Mouse (Mus musculus): ENCODE results near the gene Smchd1. TPM values are rescaled to one million over a fixed set of nuclear protein-coding genes. Genes with fewer than 3 reads are reported as not detected.
"Not testable (repeated sequence)": the region's sequence is repeated elsewhere in the genome, so short reads cannot be mapped to it uniquely, and the experiment has no call there.

Smchd1 gene
- polyA plus RNA-seq, 1 experiment = 9.3 TPM

DNA sequence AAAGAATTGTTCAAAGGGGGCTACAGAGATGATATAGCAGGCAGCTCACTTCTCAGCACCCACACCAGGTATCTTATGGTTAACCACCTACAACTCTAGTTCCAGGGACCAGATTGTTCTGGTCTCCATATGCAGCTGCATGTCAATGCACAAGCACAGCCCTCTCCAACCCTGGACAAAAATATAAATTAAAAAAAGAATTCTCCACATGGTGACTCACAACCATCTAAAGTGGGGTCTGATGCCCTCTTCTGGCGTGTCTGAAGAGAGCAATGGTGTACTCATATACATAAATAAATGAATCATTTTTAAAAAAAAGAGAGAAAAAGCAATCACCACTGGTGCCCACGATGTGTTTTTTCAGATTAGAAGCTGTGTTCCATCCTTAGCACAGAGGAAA is 30.4 kb downstream of the Smchd1 start:
- DNase-seq (ENCODE audit: low read depth) = no peak

DNA sequence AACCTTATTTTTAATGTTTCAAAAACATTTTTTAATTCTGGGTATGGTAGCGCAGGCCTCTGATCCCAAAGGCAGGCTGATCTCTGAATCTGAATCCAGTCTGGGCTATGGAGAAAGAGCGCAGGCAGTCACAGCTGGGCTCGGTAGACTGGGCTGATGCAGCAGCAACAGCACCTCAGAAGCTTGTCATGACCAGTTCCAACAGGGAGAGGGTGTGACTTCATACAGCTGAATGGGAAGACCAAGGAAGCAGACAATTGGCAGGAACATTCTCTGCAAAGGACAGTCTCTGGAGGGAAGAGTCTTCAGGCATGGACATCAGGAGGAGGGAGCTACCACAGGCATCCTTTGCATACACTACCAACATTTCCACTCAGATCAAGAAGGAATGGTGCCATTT is 31.0 kb downstream of the Smchd1 start:
- DNase-seq (ENCODE audit: low read depth) = no peak

DNA sequence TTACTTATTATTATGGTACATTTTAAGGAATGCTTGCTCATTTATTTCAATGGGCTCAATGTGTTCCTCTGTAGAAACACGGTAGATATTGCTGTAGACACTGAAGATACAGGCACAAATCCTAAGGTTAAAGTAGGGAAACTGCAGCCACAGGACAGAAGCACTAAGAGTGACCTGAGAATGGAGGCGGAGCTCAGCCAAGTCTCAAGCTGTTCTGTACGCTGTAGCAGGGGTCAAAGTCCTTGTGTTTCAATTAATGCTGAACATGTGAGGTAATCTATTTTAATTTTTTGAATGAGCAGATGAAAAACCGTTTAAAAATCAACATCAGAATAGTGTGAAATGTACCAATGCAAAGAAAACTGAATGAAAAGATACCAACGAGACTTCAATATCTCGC is 31.9 kb downstream of the Smchd1 start:
- DNase-seq (ENCODE audit: low read depth) = no peak

DNA sequence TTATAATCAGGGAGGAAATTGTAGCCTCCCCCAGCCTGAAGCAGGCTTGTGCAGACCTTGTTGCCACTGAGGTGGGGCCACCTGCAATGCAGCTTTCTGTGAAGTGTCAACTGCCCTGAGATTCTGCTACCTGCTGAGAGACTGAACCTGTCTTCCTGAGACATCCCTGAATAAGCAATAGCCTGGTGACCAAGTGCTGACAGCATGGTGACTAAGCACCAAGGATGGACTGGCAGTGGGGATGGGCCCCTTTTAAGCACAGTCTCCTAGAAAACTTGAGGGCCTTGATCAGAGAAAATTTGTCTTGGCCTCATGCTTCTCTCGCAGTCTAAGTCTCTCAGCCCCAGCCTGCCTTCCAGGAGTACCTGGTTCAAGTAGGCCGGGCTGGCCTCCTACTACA is 52.6 kb downstream of the Smchd1 start:
- DNase-seq (ENCODE audit: low read depth) = not testable (repeated sequence)

DNA sequence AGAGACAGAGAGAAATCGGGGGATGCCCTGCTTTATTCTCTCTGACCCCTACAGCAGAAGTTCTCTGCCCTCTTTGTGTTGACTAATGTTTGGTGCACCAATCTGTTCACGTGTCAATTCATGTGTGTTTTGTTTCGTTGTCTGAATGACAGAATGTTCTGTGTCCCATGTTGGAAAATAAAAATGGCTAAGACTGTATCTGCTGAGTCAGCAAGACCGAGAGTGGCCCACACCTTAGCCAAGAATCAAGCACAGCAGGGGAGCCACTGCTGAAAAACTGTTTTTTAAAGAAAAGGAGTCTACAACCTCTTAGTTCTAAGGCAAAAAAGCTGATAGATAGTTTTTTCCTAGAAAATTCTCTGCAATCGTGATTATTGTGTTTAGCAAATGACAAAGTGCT is 55.7 kb downstream of the Smchd1 start:
- DNase-seq (ENCODE audit: low read depth) = not testable (repeated sequence)

DNA sequence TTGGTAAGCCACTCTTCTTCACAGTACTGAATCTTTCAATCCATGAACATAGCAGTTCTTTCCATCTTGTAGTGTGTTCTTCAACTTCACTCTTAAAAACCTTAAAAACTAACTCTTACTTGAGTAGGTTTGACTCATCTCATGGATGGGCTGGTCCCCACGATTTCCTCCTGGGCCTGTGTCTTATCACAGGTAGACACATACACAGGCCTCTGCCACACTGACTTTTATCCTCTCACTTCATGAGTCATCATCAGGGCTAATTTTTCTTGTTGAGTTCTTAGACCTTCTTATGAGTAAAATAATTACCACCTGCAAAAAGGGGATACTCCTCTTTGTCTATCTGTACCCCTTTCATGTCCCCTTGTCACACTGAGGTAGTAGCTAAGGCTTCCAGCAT is 58.1 kb downstream of the Smchd1 start:
- DNase-seq (ENCODE audit: low read depth) = no peak

DNA sequence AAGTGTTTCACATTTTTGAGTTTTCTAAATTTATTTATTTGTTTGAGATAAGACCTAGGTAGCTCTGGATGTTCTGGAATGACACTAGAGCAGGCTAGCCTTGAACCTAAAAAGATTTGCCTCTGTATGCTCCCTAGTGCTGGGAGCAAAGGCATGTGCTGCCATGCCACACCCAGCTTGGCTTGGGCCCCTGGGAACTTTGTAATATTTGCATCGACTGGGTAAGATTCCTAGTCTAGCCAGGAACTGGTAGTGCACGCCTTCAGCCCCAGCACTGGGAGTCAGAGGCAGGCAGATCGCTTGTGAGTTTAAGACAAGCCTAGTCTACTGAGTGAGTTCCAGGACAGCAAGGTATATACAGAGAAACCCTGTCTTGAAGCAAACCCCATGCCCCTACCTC is 87.7 kb downstream of the Smchd1 start:
- DNase-seq (ENCODE audit: low read depth) = no peak

DNA sequence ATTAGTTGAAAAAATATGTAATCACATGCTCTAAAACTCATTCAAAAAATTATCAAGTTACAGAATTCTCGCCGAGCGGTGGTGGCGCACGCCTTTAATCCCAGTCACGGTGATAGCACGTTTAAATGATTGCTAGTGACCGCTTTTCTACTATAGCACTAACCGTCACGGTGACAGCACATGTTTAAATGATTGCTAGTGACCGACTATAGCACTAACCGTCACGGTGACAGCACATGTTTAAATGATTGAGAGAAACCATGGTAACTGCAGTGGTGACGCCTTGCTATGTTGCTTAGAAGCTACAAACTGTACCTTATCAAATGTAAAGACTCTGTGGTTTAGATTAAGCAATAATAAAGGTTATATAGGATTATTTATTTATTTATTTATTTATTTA is 94.8 kb downstream of the Smchd1 start:
- DNase-seq (ENCODE audit: low read depth) = no peak

DNA sequence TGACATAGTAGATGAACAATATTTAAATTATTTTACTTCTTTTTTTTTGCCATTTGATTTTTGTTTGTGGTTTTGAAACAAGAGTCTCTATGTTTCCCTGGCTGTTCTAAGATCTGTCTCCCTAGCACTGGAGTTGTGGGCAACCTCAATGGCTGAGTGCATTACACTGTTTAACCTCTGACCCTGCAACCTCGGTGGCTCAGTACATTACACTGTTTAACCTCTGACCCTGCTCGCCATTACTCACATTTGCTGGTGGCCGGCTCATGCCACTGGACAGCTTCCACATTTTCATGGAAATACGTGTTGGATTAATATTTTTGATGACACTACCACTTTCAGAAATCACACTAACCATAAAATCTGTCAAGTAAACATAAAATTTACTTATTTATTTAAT is 97.2 kb downstream of the Smchd1 start:
- no peak for DNase-seq (ENCODE audit: low read depth)

DNA sequence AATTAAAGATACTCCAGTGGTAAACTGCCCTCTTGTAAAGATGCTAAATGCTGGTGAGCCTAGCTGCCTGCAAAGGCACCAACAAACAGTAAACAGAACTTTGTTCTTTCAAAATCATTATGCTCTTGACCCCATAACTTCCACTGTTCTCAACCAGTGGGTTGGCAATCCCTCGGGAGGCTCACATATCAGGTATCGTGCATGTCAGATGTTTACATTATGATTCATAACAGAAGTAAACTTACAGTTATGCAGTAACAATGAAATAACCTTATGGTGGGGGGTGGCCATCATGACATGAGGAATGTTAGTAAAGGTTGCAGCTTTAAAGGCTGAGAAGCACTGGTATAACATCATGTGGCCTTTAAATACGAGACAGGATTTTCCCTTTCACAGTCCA is 119.6 kb downstream of the Smchd1 start:
- no peak for DNase-seq (ENCODE audit: low read depth)

DNA sequence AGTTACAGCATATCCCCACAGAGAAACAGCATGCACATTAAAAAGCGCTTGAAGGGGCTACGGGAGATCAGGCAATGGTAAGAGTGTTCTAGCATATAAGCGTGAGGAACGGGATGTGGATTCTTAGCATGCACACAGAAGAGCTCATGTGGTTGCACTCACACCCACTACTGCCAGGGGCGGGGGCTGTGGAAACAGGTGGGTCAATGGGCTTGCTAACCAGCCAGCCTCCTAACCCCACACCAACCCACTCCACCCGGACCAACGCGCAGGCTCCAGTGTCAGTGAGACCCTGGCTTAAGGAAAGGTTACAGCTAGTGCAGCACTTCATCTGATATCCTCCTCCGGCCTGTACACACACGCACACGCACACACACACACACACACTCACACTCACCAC is 120.9 kb downstream of the Smchd1 start:
- no peak for DNase-seq (ENCODE audit: low read depth)

DNA sequence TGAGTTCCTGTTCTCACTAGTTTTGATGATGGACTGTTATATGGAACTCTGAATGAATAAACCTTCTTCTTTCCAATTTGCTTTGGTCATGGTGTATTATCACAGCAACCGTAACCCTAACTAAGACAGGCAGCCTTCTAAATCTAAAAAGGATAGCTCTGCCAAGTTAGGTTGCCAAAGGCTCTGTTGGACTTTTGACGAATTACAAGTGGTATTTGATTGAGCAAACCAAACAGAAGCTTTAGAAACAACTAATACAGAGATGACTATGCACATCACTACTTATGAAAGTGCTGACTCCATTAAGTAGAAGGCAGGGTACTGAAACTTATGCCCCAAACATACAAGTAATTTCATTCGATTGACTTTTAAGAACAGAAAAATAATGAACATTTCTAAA is 127.0 kb downstream of the Smchd1 start:
- peak; percentile 27 for DNase-seq (ENCODE audit: low read depth)

DNA sequence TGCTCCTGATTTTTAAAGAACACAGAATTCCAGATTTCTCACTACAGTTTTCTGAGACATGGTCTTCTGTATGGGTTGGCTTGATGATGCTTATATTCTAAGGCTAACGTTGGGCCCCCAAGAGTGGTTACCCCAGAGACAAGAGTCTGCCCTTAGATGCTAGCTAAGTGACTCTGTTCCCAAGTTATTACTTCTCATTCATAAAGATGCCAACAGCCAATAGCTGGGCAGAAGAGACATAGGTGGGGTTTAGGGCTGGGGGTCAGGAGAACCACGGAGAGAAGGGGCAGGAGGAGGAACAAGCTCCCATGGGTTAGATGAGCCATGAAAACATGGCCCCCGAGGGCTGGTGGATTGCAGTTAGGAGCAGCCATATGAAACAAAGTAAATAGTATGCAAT is 133.1 kb downstream of the Smchd1 start:
- no peak for DNase-seq (ENCODE audit: low read depth)

DNA sequence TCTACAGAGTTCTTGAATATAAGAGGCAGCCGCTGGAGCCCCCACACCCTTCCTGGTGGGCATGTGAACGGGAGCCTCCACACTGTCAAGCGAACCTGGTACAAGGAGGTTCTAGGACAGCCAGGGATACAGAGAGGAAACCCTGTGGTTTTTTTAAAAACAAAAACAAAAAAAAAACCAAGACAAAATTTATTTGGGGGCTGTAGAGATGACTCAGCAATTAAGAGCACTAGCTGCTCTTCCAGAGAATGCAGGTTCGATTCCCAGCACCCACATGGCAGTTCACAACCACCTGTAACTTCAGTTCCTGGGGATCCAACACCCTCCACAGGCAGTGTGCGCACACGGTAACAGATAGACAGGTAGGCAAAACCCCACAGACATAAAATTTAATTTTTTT is 136.5 kb downstream of the Smchd1 start:
- DNase-seq (ENCODE audit: low read depth) = no peak

DNA sequence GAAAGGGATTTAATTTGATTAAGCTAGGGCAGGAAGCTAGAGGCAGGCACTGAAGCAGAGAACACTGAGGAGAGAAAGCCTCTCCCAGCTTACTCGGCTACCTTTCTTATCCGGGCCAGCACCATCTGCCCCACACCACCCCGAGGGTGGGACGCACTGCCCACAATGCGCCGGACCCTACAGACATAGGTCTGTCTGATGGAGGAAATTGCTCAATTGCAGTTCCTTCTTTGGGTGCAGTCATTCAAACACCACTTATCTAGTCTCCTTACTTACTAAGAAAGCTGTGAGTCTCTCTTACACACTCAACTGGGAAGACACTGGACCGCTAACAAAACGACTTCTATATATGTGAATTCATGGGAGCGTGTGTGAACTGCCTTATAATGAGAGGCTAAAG is 137.6 kb downstream of the Smchd1 start:
- DNase-seq (ENCODE audit: low read depth) = no peak

DNA sequence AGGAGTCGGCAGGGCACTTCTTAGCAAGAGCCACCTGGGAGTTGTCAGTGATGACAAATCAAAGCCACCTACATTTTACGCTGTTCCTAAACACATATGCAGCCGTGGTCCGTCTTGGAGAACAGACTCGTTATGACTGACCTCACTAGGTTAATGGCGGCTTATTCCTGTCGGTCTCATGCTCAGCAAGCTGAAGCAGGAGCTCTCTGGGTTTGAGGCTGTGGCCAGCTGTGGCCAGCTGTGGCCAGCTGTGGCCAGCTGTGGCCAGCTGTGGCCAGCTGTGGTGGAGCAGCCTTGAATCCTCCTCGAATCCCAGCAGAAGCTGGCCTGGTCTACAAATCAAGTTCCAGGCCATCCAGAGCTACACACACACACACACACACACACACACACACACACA is 138.7 kb downstream of the Smchd1 start:
- DNase-seq (ENCODE audit: low read depth) = no peak

DNA sequence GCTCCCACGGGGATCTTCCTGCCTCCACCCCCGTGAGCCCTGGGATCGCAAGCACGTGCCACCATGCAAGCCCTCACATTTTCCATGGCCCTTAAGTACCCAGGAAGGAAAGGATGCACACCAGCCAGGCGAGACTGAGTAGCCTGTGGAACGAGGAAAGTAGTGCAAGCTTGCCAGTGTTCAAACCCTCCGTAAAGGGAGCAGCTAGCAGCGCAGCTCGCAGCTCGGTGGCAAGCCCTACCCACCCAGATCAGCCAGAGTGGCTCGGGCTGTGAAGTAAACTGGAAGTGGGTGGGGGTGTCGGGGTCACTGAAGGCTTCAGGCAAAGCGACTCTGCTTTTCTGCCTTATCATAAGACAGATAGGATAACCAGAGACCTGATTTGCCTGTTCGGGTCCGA is 142.8 kb downstream of the Smchd1 start:
- DNase-seq (ENCODE audit: low read depth) = no peak

DNA sequence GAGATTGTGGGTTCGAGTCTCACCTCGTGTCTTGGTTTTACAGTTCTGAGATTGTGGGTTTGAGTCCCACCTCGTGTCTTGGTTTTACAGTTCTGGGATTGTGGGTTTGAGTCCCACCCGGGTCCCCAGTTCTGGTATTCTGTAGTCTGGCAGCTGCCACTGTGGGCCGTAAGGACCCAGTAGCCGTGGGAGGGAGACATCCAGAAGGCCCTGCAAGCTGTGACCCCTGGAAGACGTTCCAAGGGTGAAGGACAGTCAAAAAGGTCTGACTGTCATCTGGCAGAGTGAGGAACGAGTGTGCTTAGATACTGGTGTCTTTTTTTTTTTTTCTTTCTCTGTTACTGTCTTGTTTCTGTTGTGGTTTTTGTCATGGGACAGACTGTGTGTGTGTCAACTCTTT is 154.4 kb downstream of the Smchd1 start:
- DNase-seq (ENCODE audit: low read depth) = not testable (repeated sequence)

DNA sequence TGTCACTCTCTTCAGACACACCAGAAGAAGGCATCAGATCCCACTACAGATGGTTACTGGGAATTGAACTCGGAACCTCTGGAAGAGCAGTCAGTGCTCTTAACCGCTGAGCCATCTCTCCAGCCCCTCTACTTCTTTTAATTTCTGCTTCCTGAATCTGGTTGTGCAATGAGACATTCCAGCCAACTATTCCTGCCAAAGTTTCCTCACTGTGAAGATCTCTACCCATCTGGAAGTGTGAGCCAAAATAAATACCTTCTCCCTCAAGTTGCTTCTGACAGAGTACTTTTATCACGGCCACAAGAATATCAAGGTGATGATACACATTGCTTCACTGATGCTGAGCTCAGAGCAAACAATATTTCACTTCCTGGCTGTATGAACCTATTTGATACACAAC is 155.8 kb downstream of the Smchd1 start:
- peak; percentile 38 for DNase-seq (ENCODE audit: low read depth)

DNA sequence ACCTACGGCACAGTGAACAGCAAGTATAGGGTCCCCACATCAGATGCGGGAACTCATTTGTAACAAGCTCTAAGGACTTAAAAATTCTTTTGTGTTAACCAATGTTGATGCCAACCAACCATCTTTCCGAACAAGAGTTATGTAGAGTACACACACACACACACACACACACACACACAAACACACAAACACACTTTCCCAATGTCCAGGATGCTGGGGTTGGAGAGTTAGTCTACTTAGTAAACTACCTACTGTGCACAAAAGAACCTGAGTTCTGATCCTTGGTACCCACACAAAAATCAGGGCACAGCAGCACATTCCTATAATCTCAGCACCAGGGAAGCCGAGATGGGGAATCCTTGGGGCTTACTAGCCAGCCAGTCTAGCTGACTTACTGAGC is 157.6 kb downstream of the Smchd1 start:
- no peak for DNase-seq (ENCODE audit: low read depth)

DNA sequence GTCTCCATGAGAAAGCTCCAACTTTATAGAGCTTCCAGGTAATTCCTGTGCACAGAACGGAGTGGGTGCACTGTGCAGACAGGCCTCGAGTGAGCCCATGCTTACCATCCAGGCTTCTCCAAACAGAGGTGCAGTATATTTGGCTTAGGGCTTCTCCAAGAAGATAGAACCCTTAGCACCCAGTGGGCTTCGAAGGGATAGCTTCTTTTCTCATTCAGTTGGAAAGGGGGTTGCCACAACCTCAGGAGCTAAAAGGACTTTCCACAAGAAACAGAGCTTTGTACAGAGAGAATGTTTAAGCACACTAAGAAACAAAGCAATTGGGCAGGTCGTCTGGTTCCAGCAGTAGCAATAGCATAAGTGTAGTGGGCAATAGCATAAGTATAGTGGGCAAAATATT is 160.8 kb downstream of the Smchd1 start:
- no peak for DNase-seq (ENCODE audit: low read depth)

DNA sequence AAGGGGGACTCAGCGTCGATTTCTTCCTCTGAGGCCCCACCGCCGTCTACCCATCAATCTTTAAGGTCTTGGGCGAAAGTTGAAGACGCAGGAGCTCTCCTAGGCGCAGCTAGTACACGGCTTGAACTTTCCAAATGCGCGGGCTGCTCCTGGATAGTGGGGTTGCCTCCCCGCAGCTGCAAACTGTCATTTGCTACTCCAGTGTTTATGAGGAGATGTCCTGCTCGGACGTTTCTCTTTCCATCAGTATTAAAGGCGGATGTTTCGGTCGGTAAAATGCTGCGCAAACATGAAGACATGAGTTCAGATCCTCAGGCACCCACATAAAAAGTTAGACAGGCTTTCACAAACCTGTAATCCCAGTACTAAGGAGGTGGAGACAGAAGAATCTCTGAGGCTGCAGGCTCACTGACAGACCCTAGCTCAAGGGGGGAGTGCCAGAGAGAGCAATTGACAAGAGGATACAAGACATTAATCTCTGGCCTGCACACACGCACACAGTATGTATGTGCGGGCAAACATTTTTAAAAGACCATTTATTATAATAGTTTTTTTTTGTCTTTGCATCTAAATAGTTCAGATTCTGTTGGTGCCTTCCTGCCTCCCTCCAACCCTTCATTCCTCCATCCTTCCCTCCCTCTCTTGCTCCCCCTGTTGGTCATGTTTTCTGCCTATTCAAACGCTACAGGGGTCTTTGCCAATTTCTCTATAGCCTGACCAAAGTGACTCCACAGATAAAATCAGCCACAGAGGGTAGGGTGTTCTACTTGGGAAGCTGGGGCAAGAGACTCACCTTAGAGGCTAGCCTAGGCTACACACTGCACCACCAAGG is 163.6 kb downstream of the Smchd1 start, which contains the start of gene Emilin2:
Gene Emilin2, minus strand, starts transcription at position 639 of the 832 bp plus-strand sequence.
- DNase-seq (ENCODE audit: low read depth) = no peak

DNA sequence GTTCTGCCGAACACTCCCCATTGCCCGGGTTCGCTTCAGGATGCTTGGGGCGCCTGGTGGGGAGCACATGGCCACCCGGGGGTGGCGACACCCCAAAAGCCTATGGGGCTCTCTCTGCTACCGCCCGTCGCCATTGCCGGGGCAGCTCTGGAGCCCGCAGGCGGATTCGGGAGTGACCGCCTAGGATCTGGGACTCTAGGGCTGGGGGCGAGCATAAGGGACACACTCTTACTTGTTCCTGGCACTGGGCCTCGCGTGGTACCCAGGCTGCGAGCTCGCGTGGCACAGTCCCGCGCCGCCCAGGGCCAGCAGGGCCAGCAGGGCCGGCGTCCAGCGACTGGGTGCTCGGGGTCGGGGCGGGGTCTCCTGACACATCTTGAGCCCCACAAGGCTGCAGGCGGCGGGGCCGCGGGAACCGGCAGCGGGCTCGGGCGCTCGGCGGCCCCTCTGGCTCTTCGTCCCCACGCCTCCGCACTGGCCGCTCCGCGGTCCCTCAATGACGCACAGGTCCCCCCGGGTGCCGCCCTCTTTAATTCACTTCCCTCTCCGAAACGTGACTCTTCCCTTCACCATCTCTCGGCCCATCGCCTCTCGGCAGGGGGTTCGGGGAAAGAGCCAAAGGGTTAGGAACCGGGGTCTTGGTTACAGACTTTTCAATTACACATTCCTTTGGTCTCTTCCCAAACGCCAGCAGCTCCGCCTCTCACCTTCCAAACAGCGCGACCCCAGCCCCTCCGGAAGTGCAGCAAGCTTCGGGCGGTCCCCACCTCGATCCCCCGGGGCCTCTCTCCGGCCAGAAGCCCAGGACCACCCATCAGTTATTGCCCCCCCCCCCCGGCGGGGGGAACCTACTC is 164.4 kb downstream of the Smchd1 start:
- DNase-seq (ENCODE audit: low read depth) = no peak
